Comparison of ENCODE assay signal across 17 mouse cellular contexts in genomic region chr6:24165249-24165648, GRCm38 (mm10). TPM values are rescaled to one million over a fixed set of nuclear protein-coding genes. Genes with fewer than 3 reads are reported as not detected.
DNase-seq lines count a peak whose midpoint lies in the region; ATAC-seq lines count a peak whose summit lies in the region.
"Had no signal": no experiment of that assay in that cellular context is flagged by ENCODE, and none has a peak within 500 bp of the region (broad histone marks: within the 10 kb centered on the region; RNA-seq: fewer than 3 reads in every experiment).

No protein-coding gene starts in this region.

- H3K4me1 ChIP-seq in hindbrain, embryonic 16.5 days (ENCODE audit: control insufficient read depth, insufficient read depth, low read depth, low read length): no peaks in the 10 kb centered on the region
- no peaks in the 10 kb centered on the region for H3K4me1 ChIP-seq in hindbrain, embryonic 14.5 days (replicated peaks; ENCODE audit: control insufficient read depth, insufficient read depth, low read length)
- no peaks in the 10 kb centered on the region for H3K4me1 ChIP-seq in midbrain, embryonic 14.5 days (ENCODE audit: control insufficient read depth, insufficient read depth, low read length)
- no peaks in the 10 kb centered on the region for H3K4me1 ChIP-seq in midbrain, embryonic 15.5 days
- H3K4me1 ChIP-seq in heart, embryonic 11.5 days (ENCODE audit: control insufficient read depth, insufficient read depth, low read length): no peaks in the 10 kb centered on the region
- H3K4me1 ChIP-seq: heart, embryonic 15.5 days; limb, embryonic 13.5 days had no signal

- H3K4me3 ChIP-seq in hindbrain, embryonic 16.5 days (ENCODE audit: low read length): no peak overlapping the region
- no peak overlapping the region for H3K4me3 ChIP-seq in hindbrain, embryonic 14.5 days (replicated peaks; ENCODE audit: low read length)
- no peak overlapping the region for H3K4me3 ChIP-seq in midbrain, embryonic 14.5 days (replicated peaks; ENCODE audit: low read depth, low read length)
- no peak overlapping the region for H3K4me3 ChIP-seq in midbrain, embryonic 15.5 days
- no peak overlapping the region for H3K4me3 ChIP-seq in heart, embryonic 11.5 days (ENCODE audit: low read depth, low read length)
- H3K4me3 ChIP-seq: heart, embryonic 15.5 days; limb, embryonic 13.5 days had no signal

- WGBS in hindbrain, embryonic 16.5 days: 56% methylated on average over 3 of the region's 3 CpGs
- WGBS in hindbrain, embryonic 14.5 days: 53% methylated on average over 3 of the region's 3 CpGs
- WGBS in midbrain, embryonic 14.5 days: 68% methylated on average over 3 of the region's 3 CpGs
- WGBS in midbrain, embryonic 15.5 days: 54% methylated on average over 3 of the region's 3 CpGs
- 55% methylated on average over 3 of the region's 3 CpGs for WGBS in heart, embryonic 11.5 days (ENCODE audit: insufficient replicate concordance)

- H3K9me3 ChIP-seq in hindbrain, embryonic 16.5 days (ENCODE audit: control insufficient read depth, low read length): no peaks in the 10 kb centered on the region
- H3K9me3 ChIP-seq in hindbrain, embryonic 14.5 days (ENCODE audit: control insufficient read depth, low read length): no peaks in the 10 kb centered on the region
- H3K9me3 ChIP-seq in midbrain, embryonic 14.5 days (ENCODE audit: control insufficient read depth, low read length): no peaks in the 10 kb centered on the region
- no peaks in the 10 kb centered on the region for H3K9me3 ChIP-seq in midbrain, embryonic 15.5 days
- H3K9me3 ChIP-seq in heart, embryonic 11.5 days (replicated peaks; ENCODE audit: control insufficient read depth, low read length): no peaks in the 10 kb centered on the region
- H3K9me3 ChIP-seq: heart, embryonic 15.5 days; limb, embryonic 13.5 days had no signal

- no peaks in the 10 kb centered on the region for H3K36me3 ChIP-seq in hindbrain, embryonic 16.5 days (ENCODE audit: control insufficient read depth, insufficient read depth, low read length)
- H3K36me3 ChIP-seq in hindbrain, embryonic 14.5 days (replicated peaks; ENCODE audit: control insufficient read depth, insufficient read depth): no peaks in the 10 kb centered on the region
- H3K36me3 ChIP-seq in midbrain, embryonic 14.5 days (ENCODE audit: control insufficient read depth, insufficient read depth, low read length): no peaks in the 10 kb centered on the region
- H3K36me3 ChIP-seq in midbrain, embryonic 15.5 days (replicated peaks): no peaks in the 10 kb centered on the region
- H3K36me3 ChIP-seq in heart, embryonic 11.5 days (ENCODE audit: control insufficient read depth, insufficient read depth, low read length): no peaks in the 10 kb centered on the region
- H3K36me3 ChIP-seq: heart, embryonic 15.5 days; limb, embryonic 13.5 days had no signal

- no peak for DNase-seq in hindbrain, embryonic 14.5 days (ENCODE audit: low spot score)
- peak; percentile 44 for DNase-seq in midbrain, embryonic 14.5 days
- peak; percentile 45 for DNase-seq in adrenal gland, postnatal 14 days
- DNase-seq in kidney, postnatal 36 days: peak; percentile 38 to 64
- DNase-seq: layer of hippocampus, postnatal 36 days; lung, adult 2 months; right cerebral cortex, postnatal 25 days; thymus, postnatal 25 days had no signal

- H3K9ac ChIP-seq in hindbrain, embryonic 16.5 days (ENCODE audit: low read depth, low read length): no peak overlapping the region
- H3K9ac ChIP-seq in hindbrain, embryonic 14.5 days: no peak overlapping the region
- H3K9ac ChIP-seq in midbrain, embryonic 14.5 days (replicated peaks; ENCODE audit: low read length): no peak overlapping the region
- no peak overlapping the region for H3K9ac ChIP-seq in midbrain, embryonic 15.5 days
- H3K9ac ChIP-seq in heart, embryonic 11.5 days (ENCODE audit: low read depth, low read length): no peak overlapping the region
- H3K9ac ChIP-seq: heart, embryonic 15.5 days; limb, embryonic 13.5 days had no signal

- 0 out of 2 replicates have a peak, but pooled peaks have one; percentile 20 for ATAC-seq in hindbrain, embryonic 16.5 days
- no peak for ATAC-seq in hindbrain, embryonic 14.5 days (ENCODE audit: low FRiP score)
- no peak for ATAC-seq in midbrain, embryonic 14.5 days (ENCODE audit: low FRiP score, low TSS enrichment)
- ATAC-seq in midbrain, embryonic 15.5 days (replicated peaks): no peak
- ATAC-seq in heart, embryonic 11.5 days (replicated peaks; ENCODE audit: insufficient number of reproducible peaks, low FRiP score, low TSS enrichment): no peak

- no peak overlapping the region for H3K4me2 ChIP-seq in hindbrain, embryonic 16.5 days (ENCODE audit: low read length)
- no peak overlapping the region for H3K4me2 ChIP-seq in hindbrain, embryonic 14.5 days (replicated peaks)
- no peak overlapping the region for H3K4me2 ChIP-seq in midbrain, embryonic 14.5 days (ENCODE audit: low read length)
- H3K4me2 ChIP-seq in midbrain, embryonic 15.5 days: no peak overlapping the region
- H3K4me2 ChIP-seq in heart, embryonic 11.5 days: no peak overlapping the region
- H3K4me2 ChIP-seq: heart, embryonic 15.5 days; limb, embryonic 13.5 days had no signal

- no peaks in the 10 kb centered on the region for H3K27me3 ChIP-seq in hindbrain, embryonic 16.5 days (replicated peaks; ENCODE audit: control insufficient read depth, insufficient read depth, low read length)
- no peaks in the 10 kb centered on the region for H3K27me3 ChIP-seq in hindbrain, embryonic 14.5 days (ENCODE audit: control insufficient read depth, insufficient read depth, low read length)
- no peaks in the 10 kb centered on the region for H3K27me3 ChIP-seq in midbrain, embryonic 14.5 days (ENCODE audit: control insufficient read depth, insufficient read depth, low read length)
- H3K27me3 ChIP-seq in midbrain, embryonic 15.5 days (replicated peaks): no peaks in the 10 kb centered on the region
- no peaks in the 10 kb centered on the region for H3K27me3 ChIP-seq in heart, embryonic 11.5 days (ENCODE audit: control insufficient read depth, insufficient read depth, low read length)
- H3K27me3 ChIP-seq: heart, embryonic 15.5 days; limb, embryonic 13.5 days had no signal

- no peak overlapping the region for H3K27ac ChIP-seq in hindbrain, embryonic 16.5 days (ENCODE audit: low read depth, low read length)
- H3K27ac ChIP-seq in hindbrain, embryonic 14.5 days: no peak overlapping the region
- H3K27ac ChIP-seq in midbrain, embryonic 14.5 days (replicated peaks; ENCODE audit: low read depth, low read length): no peak overlapping the region
- H3K27ac ChIP-seq in midbrain, embryonic 15.5 days: no peak overlapping the region
- H3K27ac ChIP-seq in heart, embryonic 11.5 days (ENCODE audit: low read depth, low read length): no peak overlapping the region
- H3K27ac ChIP-seq: heart, embryonic 15.5 days; limb, embryonic 13.5 days had no signal

RNA-seq across cellular contexts. Expression of gene Slc13a1, which starts 2.6 kb away (rescaled TPM):
- 0.20 TPM in 2 replicates for polyA plus RNA-seq in hindbrain, embryonic 16.5 days (2015; fragmentation: Nextera tagmentation; extraction: Ambion mirVana)
- polyA plus RNA-seq in hindbrain, embryonic 14.5 days (2014; fragmentation: Nextera tagmentation; extraction: Ambion mirVana): 0.16 and 0.20 TPM in 2 replicates
- polyA plus RNA-seq in midbrain, embryonic 14.5 days (2014; fragmentation: Nextera tagmentation; extraction: Ambion mirVana): 0.19 and 0.24 TPM in 2 replicates
- polyA plus RNA-seq in midbrain, embryonic 15.5 days (2015; fragmentation: Nextera tagmentation; extraction: Ambion mirVana): 0.13 TPM in 2 replicates
- 0.15 TPM in 1 of 2 replicates, not detected in the other for total RNA-seq in adrenal gland, postnatal 14 days (2021)
- polyA plus RNA-seq in heart, embryonic 11.5 days (2014; fragmentation: Nextera tagmentation; extraction: Ambion mirVana): 0.14 TPM in 1 of 2 replicates, not detected in the other
- total RNA-seq: granulocyte monocyte progenitor cell, adult 5-6 weeks; megakaryocyte progenitor cell, adult 5-6 weeks; neutrophil, adult 5-6 weeks had no signal
- polyA plus RNA-seq: cortical plate, adult 2 months; heart, embryonic 15.5 days; limb, embryonic 13.5 days; lung, adult 2 months had no signal
